Mouse (Mus musculus) gastrocnemius, postnatal 25 days (tissue): ENCODE measurements around the gene Kmt2a. TPM values are rescaled to one million over a fixed set of nuclear protein-coding genes. Genes with fewer than 3 reads are reported as not detected.
A peak's percentile ranks its signal among the peaks of the same experiment; 100 is the strongest.
"Not testable (repeated sequence)": the region's sequence is repeated elsewhere in the genome, so short reads cannot be mapped to it uniquely, and the experiment has no call there.

Source experiments
- DNase-seq: peaks from one replicate; pipeline ENCODE4 v3.0.0; 2022
- total RNA-seq, 2 experiments: library from RNA; stranded (reverse); gene quantifications; 1 replicate in 1 of 2; 2 replicates in 1 of 2; pipeline ENCODE4 v1.2.3; 2021

Kmt2a gene
- total RNA-seq, 2 experiments from 2014 or later = 10.0 to 15.3 TPM

- DNase-seq = no peak
Measured at GRCm38 (mm10) chr9:44817522-44817921, 63.6 kb downstream of the Kmt2a start.

GRCm38 (mm10) chr9:44814179-44814578, 66.9 kb downstream of the Kmt2a start:
- DNase-seq = no peak

GRCm38 (mm10) chr9:44810316-44810715, 70.8 kb downstream of the Kmt2a start:
- no peak for DNase-seq

GRCm38 (mm10) chr9:44807778-44808177, 73.3 kb downstream of the Kmt2a start:
- no peak for DNase-seq

- DNase-seq = no peak
Measured at GRCm38 (mm10) chr9:44807141-44807540, 74.0 kb downstream of the Kmt2a start.

GRCm38 (mm10) chr9:44805536-44805935, 75.6 kb downstream of the Kmt2a start:
- DNase-seq = no peak

GRCm38 (mm10) chr9:44804678-44805077, 76.4 kb downstream of the Kmt2a start:
- DNase-seq = no peak

- DNase-seq = no peak
Measured at GRCm38 (mm10) chr9:44802808-44803450, 78.2 kb downstream of the Kmt2a start, which contains the start of gene Ttc36. Ttc36 (minus strand) TSS chr9:44803072.

GRCm38 (mm10) chr9:44801669-44802068, 79.4 kb downstream of the Kmt2a start:
- no peak for DNase-seq

- DNase-seq = no peak
Measured at GRCm38 (mm10) chr9:44799958-44800324, 81.2 kb downstream of the Kmt2a start.

- peak; percentile 87 for DNase-seq
Measured at GRCm38 (mm10) chr9:44799102-44799957, 81.8 kb downstream of the Kmt2a start, which contains the start of gene Tmem25. Tmem25 (minus strand) TSS chr9:44799307.

- peak; percentile 65 for DNase-seq
Measured at GRCm38 (mm10) chr9:44798298-44798697, 82.8 kb downstream of the Kmt2a start.

- no peak for DNase-seq
Measured at GRCm38 (mm10) chr9:44792842-44793241, 88.3 kb downstream of the Kmt2a start.

- DNase-seq = peak; percentile 92
Measured at GRCm38 (mm10) chr9:44772750-44773651, 108.1 kb downstream of the Kmt2a start.

GRCm38 (mm10) chr9:44772392-44772749, 108.7 kb downstream of the Kmt2a start:
- DNase-seq = no peak

- no peak for DNase-seq
Measured at GRCm38 (mm10) chr9:44771376-44771775, 109.7 kb downstream of the Kmt2a start.

GRCm38 (mm10) chr9:44768029-44768394, 113.1 kb downstream of the Kmt2a start:
- not testable (repeated sequence) for DNase-seq

- peak; percentile 85 for DNase-seq
Measured at GRCm38 (mm10) chr9:44767101-44768028, 113.7 kb downstream of the Kmt2a start, which contains the start of the genes Arcn1 and Ift46. Arcn1 (minus strand) TSS chr9:44767845. Ift46 (plus strand) TSS chr9:44767908.

- DNase-seq = no peak
Measured at GRCm38 (mm10) chr9:44760873-44761272, 120.2 kb downstream of the Kmt2a start.
